Mouse (Mus musculus) heart, postnatal 0 days (tissue): Measurements from ENCODE around the gene Spi1.

Experiments
- CTCF ChIP-seq: IDR thresholded peaks from 2 replicates; pipeline ENCODE4 v1.5.1; 2016; ENCODE audit warnings: antibody characterized with exemption, control low read depth, low read depth
- EP300 ChIP-seq: IDR thresholded peaks from 2 replicates; pipeline ENCODE4 v1.6.1; 2016; ENCODE audit warnings: antibody characterized with exemption, low read depth

- peak; percentile 99 for TF ChIP-seq CTCF
- TF ChIP-seq EP300 = no peak
Observed at GRCm38 (mm10) chr2:91101124-91101740, 19.0 kb downstream of the Spi1 start.
